Mouse (Mus musculus) heart, adult 2 months (tissue): Measurements from ENCODE around the gene Gm47995.

Experiments used
- CTCF ChIP-seq: fragments of 200-600 bp; IDR thresholded peaks from 2 replicates; pipeline ENCODE4 v1.8.1; 2022; ENCODE audit warnings: antibody characterized with exemption, mild to moderate bottlenecking, moderate library complexity
- POLR2A ChIP-seq: fragments of 200-500 bp; IDR thresholded peaks from 2 replicates; pipeline ENCODE4 v1.6.1; 2011; ENCODE audit warnings: mild to moderate bottlenecking, low read depth, low read length, control low read depth; ENCODE audit not compliant: insufficient read depth

GRCm38 (mm10) chr1:151158857-151159510, 39.3 kb upstream of the Gm47995 start:
- no peak for TF ChIP-seq CTCF
- no peak for TF ChIP-seq POLR2A
